Comparison of ENCODE assay signal across 12 mouse cellular contexts in genomic region chrX:21295460-21295859, GRCm38 (mm10).
DNase-seq lines count a peak whose midpoint lies in the region; ATAC-seq and TF ChIP-seq lines count a peak whose summit lies in the region.
"Had no signal": no experiment of that assay in that cellular context is flagged by ENCODE, and none has a peak within 500 bp of the region (broad histone marks: within the 10 kb centered on the region; RNA-seq: fewer than 3 reads in every experiment).

No protein-coding gene starts in this region.

- no peaks in the 10 kb centered on the region for H3K9me3 ChIP-seq in lung, postnatal 0 days (ENCODE audit: low read length)
- H3K9me3 ChIP-seq in ES-E14 (ENCODE audit: control insufficient read depth, insufficient read depth, low read depth, low read length), result no peaks in the 10 kb centered on the region
- H3K9me3 ChIP-seq: embryonic facial prominence, embryonic 12.5 days; liver, embryonic 12.5 days had no signal

- ATAC-seq in lung, postnatal 0 days, result no peak
- ATAC-seq: liver, embryonic 12.5 days had no signal

- in situ Hi-C loops in ES-E14 (cut with MboI; ENCODE audit: low sequenced_read_pairs in 2 of 2, unreplicated experiment in 2 of 2), result no loop called here

- no peaks in the 10 kb centered on the region for H3K36me3 ChIP-seq in lung, postnatal 0 days (ENCODE audit: insufficient read depth, low read length)
- no peaks in the 10 kb centered on the region for H3K36me3 ChIP-seq in ES-E14 (ENCODE audit: control insufficient read depth, insufficient read depth, low read length, poor library complexity, severe bottlenecking)
- H3K36me3 ChIP-seq: embryonic facial prominence, embryonic 12.5 days; heart, embryonic 13.5 days; liver, embryonic 12.5 days had no signal

- no peak overlapping the region for H3K27ac ChIP-seq in lung, postnatal 0 days (ENCODE audit: low read length)
- H3K27ac ChIP-seq in ES-E14 (ENCODE audit: insufficient read depth, low read depth, low read length, poor library complexity, severe bottlenecking), result no peak overlapping the region
- H3K27ac ChIP-seq: embryonic facial prominence, embryonic 12.5 days; heart, embryonic 13.5 days; hindbrain, embryonic 14.5 days; liver, embryonic 12.5 days had no signal

- H3K4me3 ChIP-seq in lung, postnatal 0 days (ENCODE audit: low read depth, low read length), result no peak overlapping the region
- H3K4me3 ChIP-seq in ES-E14 (ENCODE audit: insufficient read depth in 1 of 2, low read depth in 1 of 2, low read length in 2 of 2, poor library complexity in 1 of 2, severe bottlenecking in 1 of 2), result no peak overlapping the region
- H3K4me3 ChIP-seq: embryonic facial prominence, embryonic 12.5 days; heart, embryonic 13.5 days; liver, embryonic 12.5 days had no signal

- TF ChIP-seq CTCF in lung, postnatal 0 days (IDR thresholded peaks at IDR 0.05), result peak; percentile 28

- H3K4me1 ChIP-seq in lung, postnatal 0 days (ENCODE audit: insufficient read depth, low read depth, low read length), result no peaks in the 10 kb centered on the region
- H3K4me1 ChIP-seq in ES-E14 (ENCODE audit: control insufficient read depth in 2 of 2, insufficient read depth in 2 of 2, low read length in 2 of 2, poor library complexity in 1 of 2), result no peaks in the 10 kb centered on the region
- H3K4me1 ChIP-seq: embryonic facial prominence, embryonic 12.5 days; heart, embryonic 13.5 days; liver, embryonic 12.5 days had no signal

- no peak for TF ChIP-seq EP300 in lung, postnatal 0 days (IDR thresholded peaks at IDR 0.05)

- DNase-seq in gastrocnemius, postnatal 10 days, result peak; percentile 9
- DNase-seq in gastrocnemius, adult 18-20 months (ENCODE audit: low spot score), result no peak
- DNase-seq in lung, postnatal 0 days (ENCODE audit: low spot score), result no peak
- no peak for DNase-seq in lung, postnatal 36 days
- peak; percentile 11 for DNase-seq in ES-E14 (ENCODE audit: low read depth, low spot score)
- DNase-seq in retina, embryonic 14.5 days (ENCODE audit: low spot score), result peak; percentile 32
- DNase-seq in spleen, adult 12 weeks (ENCODE audit: low spot score), result no peak
- DNase-seq: cerebellum, adult 11 months had no signal

- H3K27me3 ChIP-seq in lung, postnatal 0 days (replicated peaks; ENCODE audit: insufficient read depth, low read length), result no peaks in the 10 kb centered on the region
- H3K27me3 ChIP-seq: embryonic facial prominence, embryonic 12.5 days; heart, embryonic 13.5 days; liver, embryonic 12.5 days had no signal

- WGBS in lung, postnatal 0 days, result 26% methylated on average over 1 of the region's 1 CpGs

- H3K4me2 ChIP-seq in lung, postnatal 0 days (replicated peaks; ENCODE audit: low read depth, low read length), result no peak overlapping the region
- H3K4me2 ChIP-seq: embryonic facial prominence, embryonic 12.5 days; heart, embryonic 13.5 days; hindbrain, embryonic 14.5 days; liver, embryonic 12.5 days had no signal

- H3K9ac ChIP-seq in lung, postnatal 0 days (replicated peaks; ENCODE audit: low read depth), result no peak overlapping the region
- no peak overlapping the region for H3K9ac ChIP-seq in ES-E14 (ENCODE audit: insufficient read depth, low read depth, low read length, poor library complexity, severe bottlenecking)
- H3K9ac ChIP-seq: embryonic facial prominence, embryonic 12.5 days; heart, embryonic 13.5 days; hindbrain, embryonic 14.5 days; liver, embryonic 12.5 days had no signal

TF ChIP-seq in ES-E14, 5 proteins besides CTCF, POLR2A, EP300 and RAD21:
- TF ChIP-seq ZC3H11A (IDR thresholded peaks at IDR 0.05; ENCODE audit: borderline replicate concordance, low read depth, low read length) (no peak), ZNF384 (IDR thresholded peaks at IDR 0.05; ENCODE audit: low read depth, low read length) (no peak), MAFK (IDR thresholded peaks at IDR 0.05; ENCODE audit: insufficient read depth, low read depth, low read length) (no peak), CHD2 (IDR thresholded peaks at IDR 0.05; ENCODE audit: low read depth, low read length) (no peak), HCFC1 (IDR thresholded peaks at IDR 0.05; ENCODE audit: borderline replicate concordance, insufficient read depth, low read length) (no peak)

Comparison
In these comparisons a context has a peak if more than half of its experiments do, and no peak if none do; other contexts are left out.
1. DNase-seq: peak in gastrocnemius, postnatal 10 days (single experiment), ES-E14 (single experiment) and retina, embryonic 14.5 days (single experiment); none in gastrocnemius, adult 18-20 months (single experiment), lung, postnatal 0 days (single experiment), lung, postnatal 36 days (single experiment) and spleen, adult 12 weeks (single experiment).